Mouse (Mus musculus): ENCODE data around the gene Mum1. TPM values are rescaled to one million over a fixed set of nuclear protein-coding genes. Genes with fewer than 3 reads are reported as not detected.

Mum1 gene
- polyA plus RNA-seq, 1 experiment from 2014 or later: 42.4 TPM

Small RNA genes lying within 50 kb of the gene (microRNA-seq; reads per million reads assigned to microRNA genes)
- gene Mir6911: 0.53 reads per million

Other genes with a start within 250 kb of the Mum1 start
- 10.5 and 13.4 TPM in 2 replicates for gene Tmem259, start 242.1 kb upstream of the Mum1 start, polyA plus RNA-seq (2014; fragmentation: Nextera tagmentation; extraction: Ambion mirVana)
- 33.2 and 40.0 TPM in 2 replicates for gene Cnn2, start 237.8 kb upstream of the Mum1 start, polyA plus RNA-seq (2014; fragmentation: Nextera tagmentation; extraction: Ambion mirVana)
- gene Abca7, start 229.9 kb upstream of the Mum1 start, polyA plus RNA-seq (2014; fragmentation: Nextera tagmentation; extraction: Ambion mirVana): 2.1 and 3.1 TPM in 2 replicates
- gene Arhgap45, start 209.8 kb upstream of the Mum1 start, polyA plus RNA-seq (2014; fragmentation: Nextera tagmentation; extraction: Ambion mirVana): 1.1 and 1.5 TPM in 2 replicates
- gene Polr2e, start 186.6 kb upstream of the Mum1 start, polyA plus RNA-seq (2014; fragmentation: Nextera tagmentation; extraction: Ambion mirVana): 205 and 219 TPM in 2 replicates
- gene Gpx4, start 179.3 kb upstream of the Mum1 start, polyA plus RNA-seq (2014; fragmentation: Nextera tagmentation; extraction: Ambion mirVana): 555 and 632 TPM in 2 replicates
- 8.1 and 11.1 TPM in 2 replicates for gene Sbno2, start 120.9 kb upstream of the Mum1 start, polyA plus RNA-seq (2014; fragmentation: Nextera tagmentation; extraction: Ambion mirVana)
- 25.5 and 27.7 TPM in 2 replicates for gene Stk11, start 110.6 kb upstream of the Mum1 start, polyA plus RNA-seq (2014; fragmentation: Nextera tagmentation; extraction: Ambion mirVana)
- 412 and 467 TPM in 2 replicates for gene Atp5d, start 87.8 kb upstream of the Mum1 start, polyA plus RNA-seq (2014; fragmentation: Nextera tagmentation; extraction: Ambion mirVana)
- gene Cbarp, start 85.6 kb upstream of the Mum1 start, polyA plus RNA-seq (2014; fragmentation: Nextera tagmentation; extraction: Ambion mirVana): 41.0 and 42.4 TPM in 2 replicates
- 67.0 and 73.6 TPM in 2 replicates for gene Midn, start 78.2 kb upstream of the Mum1 start, polyA plus RNA-seq (2014; fragmentation: Nextera tagmentation; extraction: Ambion mirVana)
- 239 and 266 TPM in 2 replicates for gene Cirbp, start 60.4 kb upstream of the Mum1 start, polyA plus RNA-seq (2014; fragmentation: Nextera tagmentation; extraction: Ambion mirVana)
- gene 1600002K03Rik, start 53.5 kb upstream of the Mum1 start, polyA plus RNA-seq (2014; fragmentation: Nextera tagmentation; extraction: Ambion mirVana): 7.2 and 9.0 TPM in 2 replicates
- gene Efna2, start 47.0 kb upstream of the Mum1 start, polyA plus RNA-seq (2014; fragmentation: Nextera tagmentation; extraction: Ambion mirVana): 14.5 and 20.6 TPM in 2 replicates
- 269 and 351 TPM in 2 replicates for gene Ndufs7, start 22.7 kb downstream of the Mum1 start, polyA plus RNA-seq (2014; fragmentation: Nextera tagmentation; extraction: Ambion mirVana)
- gene Gamt, start 34.6 kb downstream of the Mum1 start, polyA plus RNA-seq (2014; fragmentation: Nextera tagmentation; extraction: Ambion mirVana): 18.7 and 21.0 TPM in 2 replicates
- 44.5 and 46.0 TPM in 2 replicates for gene Dazap1, start 35.1 kb downstream of the Mum1 start, polyA plus RNA-seq (2014; fragmentation: Nextera tagmentation; extraction: Ambion mirVana)
- gene Rps15, start 66.0 kb downstream of the Mum1 start, polyA plus RNA-seq (2014; fragmentation: Nextera tagmentation; extraction: Ambion mirVana): 694 and 922 TPM in 2 replicates
- 154 and 213 TPM in 2 replicates for gene Apc2, start 69.5 kb downstream of the Mum1 start, polyA plus RNA-seq (2014; fragmentation: Nextera tagmentation; extraction: Ambion mirVana)
- 39.2 and 40.8 TPM in 2 replicates for gene 2310011J03Rik, start 94.1 kb downstream of the Mum1 start, polyA plus RNA-seq (2014; fragmentation: Nextera tagmentation; extraction: Ambion mirVana)
- gene Pcsk4, start 103.1 kb downstream of the Mum1 start, polyA plus RNA-seq (2014; fragmentation: Nextera tagmentation; extraction: Ambion mirVana): 1.6 and 2.4 TPM in 2 replicates
- 2.3 and 2.7 TPM in 2 replicates for gene Reep6, start 103.5 kb downstream of the Mum1 start, polyA plus RNA-seq (2014; fragmentation: Nextera tagmentation; extraction: Ambion mirVana)
- gene Adamtsl5, start 122.0 kb downstream of the Mum1 start, polyA plus RNA-seq (2014; fragmentation: Nextera tagmentation; extraction: Ambion mirVana): 0.48 and 0.52 TPM in 2 replicates
- gene Plk5, start 130.0 kb downstream of the Mum1 start, polyA plus RNA-seq (2014; fragmentation: Nextera tagmentation; extraction: Ambion mirVana): 1.2 and 1.9 TPM in 2 replicates
- 16.9 and 17.8 TPM in 2 replicates for gene Mex3d, start 161.2 kb downstream of the Mum1 start, polyA plus RNA-seq (2014; fragmentation: Nextera tagmentation; extraction: Ambion mirVana)
- gene Mbd3, start 173.1 kb downstream of the Mum1 start, polyA plus RNA-seq (2014; fragmentation: Nextera tagmentation; extraction: Ambion mirVana): 216 and 221 TPM in 2 replicates
- 628 and 893 TPM in 2 replicates for gene Uqcr11, start 180.4 kb downstream of the Mum1 start, polyA plus RNA-seq (2014; fragmentation: Nextera tagmentation; extraction: Ambion mirVana)
- 64.4 and 73.5 TPM in 2 replicates for gene Tcf3, start 207.2 kb downstream of the Mum1 start, polyA plus RNA-seq (2014; fragmentation: Nextera tagmentation; extraction: Ambion mirVana)